Mouse (Mus musculus): ENCODE data around the gene Abcg2. TPM values are rescaled to one million over a fixed set of nuclear protein-coding genes. Genes with fewer than 3 reads are reported as not detected.

The Abcg2 gene
- polyA plus RNA-seq, 1 experiment = 16.4 TPM

DNA sequence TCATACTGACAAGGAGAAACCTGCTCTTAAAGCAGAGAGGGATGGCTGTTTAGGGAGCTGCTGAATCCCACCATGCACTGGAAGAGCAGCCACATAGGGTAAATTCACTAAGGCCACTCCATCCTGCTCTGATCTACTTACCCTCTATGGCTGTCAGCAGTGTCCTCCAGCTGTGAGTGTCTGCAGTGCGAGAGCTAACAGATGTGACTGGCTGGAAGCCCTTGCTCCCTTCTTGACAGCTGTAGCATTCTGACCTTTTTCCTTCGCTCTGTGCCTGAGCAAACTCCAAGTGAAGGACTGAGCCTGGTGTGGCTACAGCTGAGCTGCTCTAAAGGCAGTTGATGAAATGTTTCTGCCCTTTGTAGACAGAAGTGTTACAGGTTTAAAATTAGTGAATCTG lies 107.3 kb downstream of the Abcg2 start:
- WGBS = 58% methylated on average over 2 of the region's 2 CpGs
- Histone ChIP-seq H3K4me3 (replicated peaks; ENCODE audit: insufficient read depth, low read depth, low read length) (no peak overlapping the region), H3K27ac (ENCODE audit: insufficient read depth, low read length) (no peak overlapping the region), H3K27me3 (ENCODE audit: control insufficient read depth, insufficient read depth, low read length) (no peaks in the 10 kb centered on the region), H3K4me1 (ENCODE audit: control insufficient read depth, insufficient read depth, low read length) (no peaks in the 10 kb centered on the region)
- DNase-seq = no peak
- TF ChIP-seq POLR2A (IDR thresholded peaks at IDR 0.05; ENCODE audit: borderline replicate concordance, insufficient read depth, low read length) = no peak
- no peak for TF ChIP-seq CTCF (IDR thresholded peaks at IDR 0.05; ENCODE audit: borderline replicate concordance, insufficient read depth, low read depth, low read length)

DNA sequence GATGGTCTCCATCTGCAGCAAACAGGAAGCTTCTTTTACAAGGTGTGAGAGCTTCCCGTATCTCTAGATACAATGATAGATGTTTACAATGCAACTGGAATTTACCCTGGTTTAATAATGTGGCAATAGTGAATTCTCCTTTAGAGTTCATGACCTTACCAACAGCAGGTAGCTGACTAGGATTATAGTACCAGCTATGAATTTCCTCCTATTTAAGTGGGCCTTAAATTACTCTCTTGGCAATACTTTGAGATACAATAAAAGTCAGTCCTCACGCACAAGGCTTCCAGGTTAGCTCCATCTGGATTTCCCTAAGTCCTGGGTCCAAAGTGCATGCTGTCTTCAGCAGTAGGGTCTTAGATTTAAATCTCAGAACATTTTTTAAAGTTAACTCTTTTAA lies 109.9 kb downstream of the Abcg2 start:
- Histone ChIP-seq H3K27me3 (ENCODE audit: control insufficient read depth, insufficient read depth, low read length) (no peaks in the 10 kb centered on the region), H3K27ac (ENCODE audit: insufficient read depth, low read length) (no peak overlapping the region), H3K4me3 (replicated peaks; ENCODE audit: insufficient read depth, low read depth, low read length) (no peak overlapping the region), H3K4me1 (ENCODE audit: control insufficient read depth, insufficient read depth, low read length) (no peaks in the 10 kb centered on the region)
- 91% methylated on average over 2 of the region's 2 CpGs for WGBS
- no peak for DNase-seq
- TF ChIP-seq POLR2A (IDR thresholded peaks at IDR 0.05; ENCODE audit: borderline replicate concordance, insufficient read depth, low read length) (no peak), CTCF (IDR thresholded peaks at IDR 0.05; ENCODE audit: borderline replicate concordance, insufficient read depth, low read depth, low read length) (no peak)

DNA sequence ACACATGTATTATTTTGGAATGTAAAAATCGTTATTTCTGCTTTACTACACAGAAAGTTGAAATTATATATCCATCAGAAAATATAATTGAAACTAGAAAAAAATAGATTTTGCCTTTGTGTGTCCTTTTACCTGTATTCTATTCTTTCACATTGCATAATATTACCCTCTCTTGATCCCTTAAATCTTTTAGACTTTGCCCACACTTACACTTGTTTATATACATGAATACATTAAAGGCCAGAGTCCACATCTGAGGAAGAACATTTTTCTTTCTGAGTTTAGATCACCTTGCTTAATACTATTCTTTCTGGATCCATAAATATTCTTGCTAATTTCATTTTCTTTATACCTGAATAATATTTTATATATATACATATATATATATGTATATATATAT lies 110.4 kb downstream of the Abcg2 start:
- Histone ChIP-seq H3K27me3 (ENCODE audit: control insufficient read depth, insufficient read depth, low read length) (no peaks in the 10 kb centered on the region), H3K4me3 (replicated peaks; ENCODE audit: insufficient read depth, low read depth, low read length) (no peak overlapping the region), H3K4me1 (ENCODE audit: control insufficient read depth, insufficient read depth, low read length) (no peaks in the 10 kb centered on the region), H3K27ac (ENCODE audit: insufficient read depth, low read length) (no peak overlapping the region)
- no peak for DNase-seq
- TF ChIP-seq CTCF (IDR thresholded peaks at IDR 0.05; ENCODE audit: borderline replicate concordance, insufficient read depth, low read depth, low read length) (no peak; the same call in 1 of the 2 replicates), POLR2A (IDR thresholded peaks at IDR 0.05; ENCODE audit: borderline replicate concordance, insufficient read depth, low read length) (no peak)
- 79% methylated on average over 1 of the region's 1 CpGs for WGBS

DNA sequence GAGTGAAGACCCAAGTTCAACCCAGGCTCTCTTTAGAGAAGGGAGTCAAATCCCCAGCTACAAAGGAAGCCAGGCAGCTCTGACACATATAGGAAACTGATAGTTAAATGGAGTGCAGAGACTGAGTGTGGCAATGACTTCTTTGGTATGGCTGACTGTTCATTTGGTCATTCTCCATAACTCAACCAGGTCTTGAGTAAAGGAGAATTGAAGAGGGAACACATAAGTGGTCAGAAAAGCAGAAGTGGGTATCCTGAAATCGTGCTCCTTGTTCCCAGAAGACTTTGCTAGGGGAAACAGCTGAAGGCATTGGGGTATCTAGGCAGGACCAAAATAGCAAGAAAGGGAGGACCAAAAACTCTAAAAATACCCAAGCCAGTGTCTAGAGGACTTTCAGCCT lies 126.0 kb downstream of the Abcg2 start:
- no peaks in the 10 kb centered on the region for H3K27me3 ChIP-seq (ENCODE audit: control insufficient read depth, insufficient read depth, low read length)
- no peaks in the 10 kb centered on the region for H3K4me1 ChIP-seq (ENCODE audit: control insufficient read depth, insufficient read depth, low read length)
- DNase-seq = no peak
- no peak overlapping the region for H3K4me3 ChIP-seq (replicated peaks; ENCODE audit: insufficient read depth, low read depth, low read length)
- H3K27ac ChIP-seq (ENCODE audit: insufficient read depth, low read length) = no peak overlapping the region
- no peak for TF ChIP-seq POLR2A (IDR thresholded peaks at IDR 0.05; ENCODE audit: borderline replicate concordance, insufficient read depth, low read length)
- no peak for TF ChIP-seq CTCF (IDR thresholded peaks at IDR 0.05; ENCODE audit: borderline replicate concordance, insufficient read depth, low read depth, low read length)
- 63% methylated on average over 1 of the region's 1 CpGs for WGBS

DNA sequence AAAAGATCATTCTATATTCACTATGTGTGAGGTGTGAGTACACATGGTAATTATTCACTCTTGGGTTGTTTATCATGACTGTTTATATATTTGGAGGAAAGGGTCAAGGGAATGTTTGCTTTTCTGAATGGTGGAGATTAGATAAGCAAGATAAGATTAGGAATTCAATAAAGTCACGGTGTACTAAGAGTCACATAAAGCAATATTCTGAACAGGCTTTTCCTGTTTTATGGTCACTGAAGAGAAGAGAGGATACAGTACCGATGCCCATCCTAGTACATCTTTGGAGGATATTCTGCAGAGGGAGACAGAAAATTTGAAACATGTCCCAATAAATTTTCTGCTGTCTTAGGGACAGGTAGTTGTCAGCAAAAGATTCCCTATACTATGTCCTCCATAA lies 127.6 kb downstream of the Abcg2 start:
- TF ChIP-seq CTCF (IDR thresholded peaks at IDR 0.05; ENCODE audit: borderline replicate concordance, insufficient read depth, low read depth, low read length) = no peak
- TF ChIP-seq POLR2A (IDR thresholded peaks at IDR 0.05; ENCODE audit: borderline replicate concordance, insufficient read depth, low read length) = no peak
- H3K4me1 ChIP-seq (ENCODE audit: control insufficient read depth, insufficient read depth, low read length) = no peaks in the 10 kb centered on the region
- 91% methylated on average over 2 of the region's 2 CpGs for WGBS

DNA sequence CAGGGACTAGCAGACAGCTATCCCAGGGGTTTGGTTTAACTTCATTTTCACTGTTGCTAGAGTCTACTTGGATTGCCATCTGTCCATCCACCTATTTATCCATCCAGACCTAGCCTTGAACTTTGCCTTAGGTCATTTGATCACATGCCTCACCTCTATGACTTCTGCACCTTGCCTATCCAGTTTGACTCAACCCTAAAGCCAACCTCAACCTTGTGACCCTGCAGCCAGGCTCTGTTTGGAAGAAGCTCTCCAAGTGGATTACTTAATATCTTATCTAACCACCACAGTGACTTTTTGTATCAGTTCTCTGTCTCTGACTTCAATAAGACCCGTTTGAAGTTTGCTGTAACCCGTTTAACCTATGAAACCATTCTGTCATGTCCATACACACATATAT lies 149.5 kb downstream of the Abcg2 start:
- no peak for TF ChIP-seq CTCF (IDR thresholded peaks at IDR 0.05; ENCODE audit: borderline replicate concordance, insufficient read depth, low read depth, low read length)
- TF ChIP-seq POLR2A (IDR thresholded peaks at IDR 0.05; ENCODE audit: borderline replicate concordance, insufficient read depth, low read length) = no peak
- H3K27ac ChIP-seq (ENCODE audit: insufficient read depth, low read length) = no peak overlapping the region
- H3K4me1 ChIP-seq (ENCODE audit: control insufficient read depth, insufficient read depth, low read length) = no peaks in the 10 kb centered on the region
- H3K4me3 ChIP-seq (replicated peaks; ENCODE audit: insufficient read depth, low read depth, low read length) = no peak overlapping the region
- H3K27me3 ChIP-seq (ENCODE audit: control insufficient read depth, insufficient read depth, low read length) = no peaks in the 10 kb centered on the region
- 90% methylated on average over 2 of the region's 2 CpGs for WGBS
- DNase-seq = no peak

More for the DNA sequence above, 127.6 kb downstream of the Abcg2 start:
- Histone ChIP-seq H3K4me3 (replicated peaks; ENCODE audit: insufficient read depth, low read depth, low read length) (no peak overlapping the region), H3K27ac (ENCODE audit: insufficient read depth, low read length) (no peak overlapping the region), H3K27me3 (ENCODE audit: control insufficient read depth, insufficient read depth, low read length) (no peaks in the 10 kb centered on the region)
- no peak for DNase-seq

DNA sequence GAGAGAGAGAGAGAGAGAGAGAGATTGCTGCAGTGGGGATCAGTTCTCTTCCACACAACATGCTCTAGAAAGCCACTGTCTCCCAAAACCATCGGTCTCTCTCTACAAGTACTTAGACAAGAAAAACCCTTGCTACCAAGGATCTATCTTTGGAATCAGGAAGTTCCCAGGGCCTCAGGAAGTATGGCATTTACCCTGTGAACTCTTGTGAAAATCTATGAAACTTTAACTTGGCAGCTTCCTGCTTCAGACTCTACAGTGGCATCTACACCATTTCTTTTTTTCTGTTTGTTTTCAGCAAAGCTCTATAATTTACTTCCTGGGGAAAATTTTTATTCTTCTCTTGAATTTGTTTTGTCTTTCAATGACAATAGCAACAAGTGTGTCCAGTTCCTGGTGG lies 150.8 kb downstream of the Abcg2 start:
- DNase-seq = no peak
- H3K4me3 ChIP-seq (replicated peaks; ENCODE audit: insufficient read depth, low read depth, low read length) = no peak overlapping the region
- H3K4me1 ChIP-seq (ENCODE audit: control insufficient read depth, insufficient read depth, low read length) = no peaks in the 10 kb centered on the region
- TF ChIP-seq POLR2A (IDR thresholded peaks at IDR 0.05; ENCODE audit: borderline replicate concordance, insufficient read depth, low read length) = no peak
- TF ChIP-seq CTCF (IDR thresholded peaks at IDR 0.05; ENCODE audit: borderline replicate concordance, insufficient read depth, low read depth, low read length) = no peak
- no peak overlapping the region for H3K27ac ChIP-seq (ENCODE audit: insufficient read depth, low read length)
- 74% methylated on average over 1 of the region's 1 CpGs for WGBS
- H3K27me3 ChIP-seq (ENCODE audit: control insufficient read depth, insufficient read depth, low read length) = no peaks in the 10 kb centered on the region

Other genes with a start within 250 kb of the Abcg2 start
- gene Vmn1r30, start 141.1 kb upstream of the Abcg2 start, polyA plus RNA-seq (2012; rRNA removed) = not detected in 2 replicates
- not detected in 2 replicates for gene Vmn1r31, start 109.2 kb upstream of the Abcg2 start, polyA plus RNA-seq (2012; rRNA removed)
- 113 and 133 TPM in 2 replicates for gene Herc3, start 246.9 kb downstream of the Abcg2 start, polyA plus RNA-seq (2012; rRNA removed)

Data from cerebellum, adult 2 months (tissue).